Mouse (Mus musculus): ENCODE results near the gene Gm28308.
A peak's percentile ranks its signal among the peaks of the same experiment; 100 is the strongest.

Gene Gm28308

DNA sequence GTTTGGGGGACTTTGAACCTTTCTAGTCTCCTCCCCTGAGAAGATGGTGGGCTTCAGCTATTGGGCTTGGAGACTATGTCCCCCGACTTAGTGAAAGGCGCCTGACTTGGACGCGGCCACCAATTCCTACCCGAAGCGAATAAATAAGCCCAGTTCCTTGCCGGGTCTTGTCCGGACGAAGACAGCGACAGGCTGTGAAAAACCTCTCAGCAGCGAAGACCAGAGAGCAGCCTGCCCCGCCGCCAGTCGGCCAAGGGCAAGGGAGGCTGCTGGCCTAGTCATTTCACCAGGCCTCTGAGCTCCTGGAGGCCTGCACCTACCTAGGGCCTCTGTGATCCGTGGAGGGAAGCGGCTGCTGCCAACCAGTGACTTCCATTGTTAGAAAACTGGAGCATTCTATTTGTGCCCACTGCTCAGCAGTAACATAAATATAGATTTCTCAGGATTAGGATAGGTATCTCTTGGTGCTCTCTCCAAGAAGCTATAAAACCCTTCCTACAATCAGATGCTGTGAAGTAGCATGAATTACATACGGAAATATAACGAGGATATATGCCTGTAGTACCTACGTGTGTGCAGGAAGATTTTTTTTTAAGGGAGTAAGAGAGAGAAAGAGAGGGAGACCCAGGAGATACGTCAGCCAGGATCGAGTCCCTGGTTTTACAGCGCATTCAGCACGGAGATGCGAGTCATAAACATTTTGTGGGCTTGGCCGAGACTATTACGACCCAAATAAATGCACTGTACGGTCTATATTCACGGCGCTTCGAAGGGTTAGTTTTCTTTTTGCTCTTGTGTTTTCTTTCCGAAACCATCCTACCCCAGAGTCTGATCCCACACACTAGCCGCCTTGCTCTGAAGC lies 7.1 kb upstream of the Gm28308 start:
- DNase-seq (ENCODE audit: low spot score in 2 of 2) = no peak

DNA sequence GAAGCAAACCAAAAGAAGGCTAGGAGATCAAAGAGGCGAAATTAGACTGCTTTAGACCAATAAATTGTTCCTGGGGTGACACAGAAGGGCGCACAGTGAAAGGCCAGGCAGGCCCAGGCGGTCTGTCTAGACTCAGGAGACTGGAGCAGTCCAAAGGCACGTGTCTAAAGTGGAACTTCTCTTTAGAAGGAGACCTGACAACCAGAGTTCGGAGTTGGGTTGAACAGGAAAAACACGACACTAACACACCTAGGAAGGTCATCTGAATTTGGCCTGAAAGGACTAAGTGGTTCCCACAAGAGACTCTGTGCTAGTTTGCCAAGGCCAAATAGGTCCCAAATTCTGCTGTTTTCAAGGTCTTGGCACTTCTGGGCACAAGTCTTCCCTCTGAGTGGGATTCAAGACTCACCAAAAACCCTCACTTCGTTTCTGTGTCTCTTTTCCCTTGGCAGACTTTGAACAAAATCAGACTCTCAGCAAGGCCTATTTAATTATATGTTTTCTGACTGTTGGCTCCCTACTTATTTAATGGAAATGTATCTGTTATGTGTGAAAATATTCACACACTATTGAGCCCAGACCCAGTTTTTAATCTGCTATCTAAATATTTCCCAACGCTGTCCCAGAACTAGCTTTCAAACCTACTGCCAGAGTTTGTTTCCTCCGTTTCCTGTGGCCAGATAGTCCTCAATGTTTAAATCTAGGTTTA lies 6.2 kb upstream of the Gm28308 start:
- DNase-seq (ENCODE audit: low spot score in 2 of 2) = no peak

DNA sequence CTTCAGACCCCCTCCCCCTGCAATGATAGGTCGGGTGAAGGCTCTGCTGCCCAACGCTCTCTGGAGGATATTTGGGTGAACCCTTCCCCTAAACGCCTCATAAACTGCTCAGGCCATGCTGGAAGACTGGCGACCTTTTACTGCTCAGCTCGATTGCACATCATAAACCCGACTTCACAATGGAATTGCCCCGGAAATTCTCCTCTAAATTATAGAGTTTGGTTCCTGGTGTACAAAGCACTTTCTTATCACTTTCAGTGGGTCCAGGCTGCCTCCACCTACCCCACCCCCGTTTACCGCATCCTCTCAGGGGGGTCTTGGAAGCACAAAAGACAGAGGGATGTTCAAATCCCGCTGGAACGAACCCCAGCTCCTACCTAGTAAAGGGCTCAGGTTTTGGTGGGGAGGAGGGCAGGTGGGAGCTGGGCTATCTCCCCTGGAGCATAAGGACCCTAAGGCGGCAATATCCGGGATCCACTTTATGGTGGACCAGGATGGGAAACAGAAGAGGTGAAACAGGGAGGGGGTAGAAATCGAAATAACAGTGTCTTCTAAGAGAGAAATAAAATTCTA lies 5.6 kb upstream of the Gm28308 start:
- DNase-seq (ENCODE audit: low spot score in 2 of 2) = no peak

DNA sequence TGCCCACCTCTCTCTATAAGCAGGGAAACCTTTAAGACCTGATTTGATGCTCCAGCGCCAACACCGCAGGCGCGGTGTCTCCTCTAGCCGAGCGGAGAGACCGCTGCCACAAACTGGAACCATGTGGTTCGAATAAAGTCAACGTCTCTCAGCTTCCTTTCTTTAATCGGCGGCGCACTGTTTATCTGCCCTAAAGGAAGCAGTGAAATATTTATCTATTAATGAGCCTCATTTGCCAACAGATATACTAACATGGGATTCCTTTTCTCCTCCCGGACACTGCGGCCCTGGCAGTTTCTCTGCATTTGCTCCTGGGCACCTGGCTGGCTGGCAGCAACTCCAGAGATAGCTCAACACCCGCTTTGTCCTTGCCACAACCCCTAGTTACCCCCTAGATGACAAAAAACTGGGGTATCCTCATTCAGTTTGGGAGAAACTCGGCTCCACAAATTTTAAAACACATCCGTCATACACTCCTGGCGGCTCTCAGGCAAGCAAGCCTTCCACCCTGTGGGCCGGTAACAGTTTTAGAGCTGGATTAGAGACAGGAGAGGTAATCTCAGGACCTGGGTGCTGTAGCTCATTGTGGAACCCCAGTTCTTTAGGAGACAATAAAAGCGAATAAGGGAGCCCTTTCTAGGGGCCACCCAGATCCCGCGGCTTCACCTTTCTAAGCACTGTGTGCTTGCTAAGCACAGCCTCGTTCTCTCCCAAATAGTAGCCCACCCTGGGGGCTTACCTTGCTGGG lies 4.9 kb upstream of the Gm28308 start:
- no peak for DNase-seq (ENCODE audit: low spot score in 2 of 2)

DNA sequence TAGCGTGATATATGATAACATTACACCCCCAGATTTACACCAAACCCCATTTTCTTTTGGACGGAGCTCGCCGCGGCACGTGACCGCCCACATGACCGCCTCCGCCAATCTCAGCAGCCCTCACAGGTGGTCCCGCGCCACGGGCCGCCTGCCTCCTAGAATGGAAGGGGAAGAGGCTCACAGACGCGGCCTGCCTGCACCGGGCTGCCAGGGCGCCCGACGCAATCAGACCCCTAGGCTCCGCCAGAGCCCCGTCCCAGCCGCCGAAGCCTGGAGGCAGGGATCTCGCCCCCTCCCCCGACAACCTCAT lies 4.3 kb upstream of the Gm28308 start:
- no peak for DNase-seq (ENCODE audit: low spot score in 2 of 2)

DNA sequence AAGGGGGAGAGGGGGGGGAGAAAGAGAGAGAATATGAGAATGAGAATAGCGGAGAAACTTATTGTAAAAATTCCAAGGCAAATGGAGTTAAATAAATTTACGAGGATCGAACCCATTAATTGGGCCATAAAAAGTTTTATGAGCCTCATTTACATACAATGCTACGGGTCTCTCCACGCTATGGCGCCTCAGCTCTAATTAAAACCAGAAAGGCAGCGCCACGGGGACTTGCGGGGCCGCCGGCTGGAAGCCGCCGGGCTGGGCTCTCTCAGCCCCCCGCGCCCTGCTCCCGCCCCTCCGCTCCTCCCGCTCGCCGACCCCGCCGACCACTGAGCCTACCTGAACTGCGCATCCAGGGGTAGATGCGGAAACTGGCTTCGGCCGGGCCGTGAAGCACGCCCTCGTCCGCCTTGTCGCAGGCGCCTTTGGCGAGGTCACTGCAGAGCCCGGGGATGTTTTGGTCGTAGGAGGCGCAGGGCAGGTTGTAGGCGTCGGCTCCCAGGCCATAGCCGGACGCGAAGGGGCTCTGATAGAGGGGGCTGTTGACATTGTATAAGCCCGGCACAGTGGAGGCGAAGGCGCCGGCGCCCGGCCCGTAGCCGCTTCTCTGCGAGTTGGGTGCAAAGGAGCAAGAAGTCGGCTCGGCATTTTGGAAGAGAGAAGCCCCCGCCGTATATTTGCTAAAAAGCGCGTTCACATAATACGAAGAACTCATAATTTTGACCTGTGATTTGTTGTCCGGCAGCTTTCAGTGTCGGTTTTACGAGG lies 3.7 kb upstream of the Gm28308 start:
- DNase-seq (ENCODE audit: low spot score in 2 of 2) = no peak

DNA sequence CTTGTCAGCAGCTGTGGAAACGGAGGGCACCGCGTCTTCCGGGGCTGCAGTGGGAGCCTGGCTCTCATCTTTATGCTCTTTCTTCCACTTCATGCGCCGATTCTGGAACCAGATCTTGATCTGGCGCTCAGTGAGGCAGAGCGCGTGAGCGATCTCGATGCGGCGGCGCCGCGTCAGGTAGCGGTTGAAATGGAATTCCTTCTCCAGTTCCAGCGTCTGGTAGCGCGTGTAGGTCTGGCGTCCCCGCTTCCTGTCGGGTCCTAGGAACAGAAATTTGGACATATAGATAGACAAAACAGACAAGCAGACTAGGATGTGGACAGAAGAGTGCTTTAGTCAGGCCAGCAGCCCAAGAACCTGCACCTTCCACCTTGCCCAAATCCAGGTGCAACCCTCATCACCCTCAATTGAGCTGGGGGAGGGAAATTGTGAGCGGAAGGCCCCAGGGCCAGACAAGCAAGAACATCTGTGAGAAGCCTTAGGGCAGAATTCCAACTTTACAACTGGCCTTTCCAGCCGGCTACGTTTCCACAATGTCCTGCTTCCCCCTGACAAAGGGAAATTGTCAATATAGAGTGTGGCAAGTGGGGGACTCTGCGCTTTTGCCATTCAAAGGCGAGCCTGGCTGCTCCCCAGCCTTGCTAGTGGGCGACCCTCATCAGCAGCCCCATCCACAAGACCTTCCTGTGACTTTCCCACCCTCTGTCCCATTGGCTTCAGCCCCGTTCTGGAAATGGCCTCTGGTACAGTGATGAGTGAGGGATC lies 2.8 kb upstream of the Gm28308 start:
- no peak for DNase-seq (ENCODE audit: low spot score in 2 of 2)

DNA sequence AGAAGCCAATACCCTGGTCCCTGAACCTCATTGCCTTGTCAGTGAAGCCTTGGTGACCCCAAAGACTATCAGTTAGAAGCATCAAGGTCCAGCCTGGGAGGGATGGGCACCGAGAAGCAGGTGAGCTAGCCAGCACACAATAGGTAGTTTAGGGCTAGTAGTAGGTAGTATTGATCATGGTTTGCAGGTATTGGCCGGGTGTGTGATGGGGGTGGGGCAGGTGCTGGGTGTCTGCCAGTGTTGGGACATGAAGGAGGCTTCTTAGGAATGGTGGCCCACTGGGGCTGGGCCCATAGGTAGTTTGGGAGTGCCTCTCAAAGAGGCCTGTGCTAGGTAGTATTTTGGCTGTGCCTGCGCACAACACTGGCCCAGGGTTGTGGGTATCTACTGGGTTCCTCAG lies 1.9 kb upstream of the Gm28308 start:
- DNase-seq (ENCODE audit: low spot score in 2 of 2) = no peak

DNA sequence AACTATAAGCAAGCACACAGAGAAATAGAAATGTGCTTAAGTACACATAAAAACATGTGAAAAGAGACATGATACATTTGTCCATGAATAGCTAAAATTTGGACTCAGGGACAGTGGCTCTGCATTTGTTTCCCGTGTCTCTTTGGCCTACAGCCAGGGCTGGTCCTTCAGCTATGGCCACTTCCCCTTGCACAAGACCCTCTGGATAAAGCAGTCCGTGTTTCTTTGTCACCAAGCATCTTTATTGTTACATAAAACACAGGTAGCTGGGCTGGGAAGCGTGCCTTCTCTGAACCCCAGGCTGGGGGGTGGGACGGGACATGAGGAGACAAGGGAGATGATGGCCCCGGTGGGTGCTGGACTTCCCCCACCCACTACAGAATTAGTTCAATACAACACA lies 1.1 kb upstream of the Gm28308 start:
- DNase-seq (ENCODE audit: low spot score in 2 of 2) = no peak

DNA sequence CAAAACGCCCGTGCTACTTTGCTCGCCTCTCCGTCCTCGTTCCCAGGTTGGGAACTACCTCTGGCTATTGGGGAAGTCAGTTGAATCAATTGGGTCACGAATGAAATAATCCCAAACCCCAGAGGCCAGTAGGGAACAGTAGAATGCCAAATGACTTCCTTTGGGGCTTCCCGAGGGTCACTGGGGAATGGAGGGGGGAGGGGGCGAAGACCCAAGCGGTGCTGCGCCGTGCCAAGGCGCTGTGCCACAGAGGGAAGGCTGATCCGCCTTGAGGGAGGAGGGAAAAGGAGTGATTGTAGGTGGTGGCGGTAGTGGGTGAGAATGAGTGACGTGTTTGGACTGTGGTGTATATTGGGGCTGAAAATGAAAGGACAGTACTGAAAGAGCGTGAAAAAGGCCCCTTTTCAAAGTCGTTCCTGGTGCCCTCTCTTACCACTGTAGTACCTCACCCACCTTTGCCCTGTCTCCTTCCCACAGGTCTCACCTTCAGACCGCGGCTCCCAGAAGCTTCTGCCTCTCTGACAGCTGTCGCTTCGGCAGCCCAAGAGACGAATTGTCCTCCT lies 502 bp downstream of the Gm28308 start:
- DNase-seq (ENCODE audit: low spot score in 2 of 2) = no peak

DNA sequence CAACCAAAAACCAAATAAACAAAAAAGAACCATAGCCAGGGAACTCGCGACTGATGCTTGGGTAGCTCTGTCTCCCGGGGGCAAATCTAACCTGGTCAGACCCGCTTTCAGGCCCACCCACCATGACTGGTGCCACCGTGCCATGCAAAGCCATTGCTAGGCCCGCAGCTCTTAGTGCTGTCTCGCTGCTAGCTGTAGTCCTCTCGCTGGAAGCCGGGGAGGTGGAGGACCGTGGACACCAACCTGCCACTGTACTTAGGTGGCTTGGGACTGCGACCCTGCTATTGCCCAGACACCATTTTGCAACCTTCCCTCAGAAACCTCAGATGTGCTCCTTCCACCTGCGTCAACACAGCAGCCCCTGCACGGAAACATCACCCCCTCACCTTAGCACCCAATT lies 1.2 kb downstream of the Gm28308 start:
- no peak for DNase-seq (ENCODE audit: low spot score in 2 of 2)

DNA sequence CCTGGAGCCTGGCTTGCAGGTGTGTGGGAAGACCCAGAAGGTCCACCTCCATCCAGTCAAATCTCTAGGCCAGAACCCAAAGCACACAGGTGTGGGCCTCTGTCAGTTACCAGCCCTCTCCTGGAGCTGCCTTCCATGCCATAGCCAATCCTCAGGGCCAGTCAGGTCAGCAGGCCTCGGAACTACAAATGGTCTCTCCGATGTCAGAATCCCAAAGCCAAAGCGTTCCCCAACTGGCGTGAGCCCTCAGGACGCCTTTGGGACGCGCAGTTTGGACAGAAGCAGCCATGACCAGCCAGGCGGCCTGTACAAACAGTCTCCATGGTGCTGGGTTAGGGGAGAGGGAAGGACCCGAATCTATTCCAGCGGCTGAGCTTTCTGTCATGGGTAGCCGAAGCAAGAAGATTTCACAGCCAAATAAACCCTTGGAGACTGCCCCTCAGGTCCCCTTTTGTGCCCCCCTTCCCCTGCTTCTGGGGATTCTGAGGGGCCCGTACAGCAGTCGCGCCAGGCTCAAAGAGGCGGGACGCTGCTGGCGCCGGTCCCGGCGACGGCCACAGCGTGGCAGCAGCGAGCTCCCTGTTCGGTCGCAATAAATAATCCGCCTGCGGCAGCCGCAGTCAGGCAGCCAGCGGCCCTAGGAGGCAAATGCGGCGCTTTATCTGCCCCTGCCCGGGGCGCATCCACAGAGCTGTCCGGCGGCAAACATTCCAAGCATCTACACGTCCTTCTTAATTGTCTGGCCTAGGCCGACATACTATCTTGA lies 1.8 kb downstream of the Gm28308 start:
- peak in 1 of 2 experiments; percentile 60 for DNase-seq (ENCODE audit: low spot score in 2 of 2)

DNA sequence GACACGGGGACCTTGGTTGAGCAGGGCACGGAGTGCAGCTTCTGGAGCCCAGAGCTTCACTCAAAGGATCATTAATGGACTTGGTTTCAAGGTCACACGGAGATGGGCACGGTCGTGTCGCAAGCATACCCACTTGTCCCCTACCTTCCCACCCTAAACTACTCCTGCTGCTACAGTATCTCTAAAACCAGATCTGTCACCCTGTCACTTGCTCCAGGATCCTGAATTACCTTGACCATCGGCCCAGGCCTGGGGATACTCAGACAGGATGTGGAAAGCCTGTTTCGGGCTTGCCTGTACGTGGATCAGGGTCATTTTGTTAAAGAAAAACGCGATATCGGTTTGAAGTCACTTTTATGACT lies 3.5 kb downstream of the Gm28308 start:
- no peak for DNase-seq (ENCODE audit: low spot score in 2 of 2)

DNA sequence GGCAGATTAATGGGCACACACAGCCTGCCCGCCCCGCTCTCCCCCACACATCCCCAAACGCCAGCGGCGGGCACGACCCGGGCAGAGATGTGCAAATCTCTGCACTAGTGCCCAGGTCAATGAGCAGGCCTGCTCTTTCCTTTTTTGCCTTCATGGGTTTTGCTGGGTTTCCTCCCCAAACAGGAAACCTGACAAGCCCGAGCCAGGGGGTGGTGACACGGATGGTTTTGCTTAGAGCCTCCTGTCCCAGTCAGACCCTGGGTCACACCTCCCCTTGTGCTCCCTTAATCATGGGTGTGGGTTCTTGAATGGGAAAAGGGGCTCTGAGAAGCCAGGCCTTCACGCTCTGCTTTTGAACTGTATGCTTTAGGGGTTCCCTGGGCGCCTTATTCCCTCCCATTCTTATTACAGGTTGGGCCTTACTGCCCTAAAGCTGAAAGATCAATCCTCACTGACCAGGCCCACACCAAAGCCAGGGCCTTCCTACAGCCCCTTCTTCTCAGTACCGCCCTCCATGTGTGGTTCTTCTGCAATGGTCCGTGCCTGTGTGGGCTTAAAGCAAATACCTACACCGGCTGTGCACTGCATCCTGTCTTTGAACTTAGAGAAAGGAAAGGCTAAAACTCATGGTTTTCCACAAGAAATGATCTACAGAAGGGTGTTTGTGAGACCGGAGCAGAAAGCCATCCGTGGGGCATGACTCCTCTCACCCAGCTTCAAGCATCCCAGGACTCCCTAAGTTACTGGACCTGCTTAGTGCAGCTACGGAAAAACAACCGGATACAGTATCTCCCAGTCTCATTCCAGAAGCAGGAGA lies 4.1 kb downstream of the Gm28308 start:
- no peak for DNase-seq (ENCODE audit: low spot score in 2 of 2)

DNA sequence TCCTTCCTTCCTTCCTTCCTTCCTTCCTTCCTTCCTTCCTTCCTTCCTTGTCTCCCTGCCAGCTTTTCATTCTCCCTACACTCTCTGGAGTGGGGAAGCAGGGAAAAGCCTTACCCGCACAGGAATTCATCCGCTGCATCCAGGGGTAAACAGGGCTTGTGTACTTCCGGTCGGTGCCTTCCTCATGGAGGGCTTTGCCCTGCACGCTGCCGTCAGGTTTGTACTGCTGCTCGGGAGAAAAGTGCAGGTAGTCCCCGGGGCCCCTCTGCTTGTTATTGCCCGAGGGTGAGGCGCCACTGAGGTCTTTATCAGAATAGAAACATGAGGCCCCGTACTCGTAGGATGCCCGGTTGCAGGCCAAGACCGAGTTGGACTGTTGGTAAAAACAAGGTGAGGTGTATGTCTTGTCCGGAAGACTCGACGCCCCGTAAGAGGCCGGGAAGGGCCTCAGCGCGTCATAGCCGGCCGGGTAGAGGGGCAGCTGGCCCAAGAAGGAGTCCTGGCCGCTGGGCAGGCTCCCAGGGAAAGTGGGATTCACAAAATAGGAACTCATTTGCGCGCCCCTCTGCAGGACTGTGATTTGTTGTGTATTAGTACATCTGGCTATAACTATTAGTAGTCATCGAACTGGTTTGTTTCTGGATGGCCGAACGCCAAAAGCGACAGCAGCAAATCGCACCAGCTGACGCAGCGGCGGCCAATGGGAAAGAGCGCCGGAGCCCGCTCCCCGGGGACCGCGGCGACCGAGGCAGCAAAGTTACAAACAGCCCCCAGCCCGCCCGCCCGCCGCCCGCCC lies 4.9 kb downstream of the Gm28308 start, which contains the start of gene Hoxa6:
TSS of gene Hoxa6 (minus strand) at position 651 of the 796 bp plus-strand sequence.
- DNase-seq (ENCODE audit: low spot score in 2 of 2) = no peak

DNA sequence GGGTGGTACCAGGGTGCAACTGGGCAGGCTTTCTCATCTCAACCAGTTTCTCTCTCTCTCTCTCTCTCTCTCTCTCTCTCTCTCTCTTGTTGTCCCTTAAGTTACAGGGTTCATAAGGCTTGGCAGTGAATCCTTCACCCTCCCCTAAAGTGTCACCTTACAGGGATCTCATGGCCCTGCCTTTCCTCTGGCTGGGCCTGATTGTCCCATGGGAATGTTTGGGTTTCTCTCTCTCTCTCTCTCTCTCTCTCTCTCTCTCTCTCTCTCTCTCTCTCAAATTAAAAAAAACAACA lies 5.5 kb downstream of the Gm28308 start:
- DNase-seq (ENCODE audit: low spot score in 2 of 2) = no peak

DNA sequence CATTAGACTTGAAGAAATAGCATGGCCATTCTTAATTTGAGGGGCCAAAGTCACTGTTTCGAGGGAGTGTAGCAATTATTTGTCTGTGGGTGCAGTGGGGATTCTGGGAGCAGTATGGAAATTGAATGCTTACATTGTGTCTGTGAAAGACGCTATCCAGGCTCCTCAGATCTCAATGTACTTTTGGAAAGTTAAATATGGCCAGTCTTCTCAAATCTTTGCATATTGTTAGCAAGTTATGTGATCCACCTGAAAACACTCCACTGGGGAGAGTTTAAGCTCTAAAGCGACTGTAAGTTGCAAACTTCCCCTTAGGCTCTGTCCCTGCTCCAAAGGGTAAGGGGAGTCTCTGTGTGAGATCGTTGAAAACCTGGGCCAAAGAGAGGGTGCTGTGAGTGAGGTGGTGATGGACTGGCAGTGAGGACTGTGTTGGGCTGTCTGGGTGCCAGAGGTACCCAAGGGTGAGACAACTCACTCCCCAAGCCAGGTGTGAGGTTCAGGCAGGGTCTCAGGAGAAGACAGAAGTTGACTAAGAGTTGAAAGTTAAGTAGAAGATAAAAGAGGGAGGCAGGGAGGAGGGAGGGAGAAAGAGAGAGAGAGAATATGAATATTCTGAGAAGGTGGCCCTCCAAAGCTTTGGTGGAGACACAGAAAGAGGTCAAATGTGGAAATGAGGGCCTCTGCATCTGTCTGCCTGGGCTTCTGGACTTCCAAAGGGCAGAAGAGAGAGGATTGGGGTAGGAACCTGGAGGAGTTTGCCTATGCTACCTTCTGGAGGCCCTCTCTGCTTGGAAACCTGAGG lies 6.1 kb downstream of the Gm28308 start:
- DNase-seq (ENCODE audit: low spot score in 2 of 2) = no peak

Measured in spleen, postnatal 14 days (tissue).